Mouse (Mus musculus) G1E (cell line): ENCODE data around the gene Adk.

Source experiments
- CTCF ChIP-seq: IDR thresholded peaks from 2 replicates; pipeline ENCODE4 v1.5.1; 2012; ENCODE audit warnings: low read depth, low read length, inconsistent platforms, mixed read lengths
- GATA1 ChIP-seq: IDR thresholded peaks from 2 replicates; pipeline ENCODE4 v1.6.1; 2012; ENCODE audit warnings: borderline replicate concordance, low read length, inconsistent platforms, mixed read lengths
- GATA2 ChIP-seq: IDR thresholded peaks from 2 replicates; pipeline ENCODE4 v1.6.1; 2012; ENCODE audit warnings: low read depth, low read length, inconsistent platforms, borderline replicate concordance
- POLR2AphosphoS5 ChIP-seq: IDR thresholded peaks from 2 replicates; pipeline ENCODE4 v1.6.1; 2012; ENCODE audit warnings: low read depth, low read length, inconsistent platforms; ENCODE audit not compliant: insufficient replicate concordance
- TAL1 ChIP-seq: conservative IDR thresholded peaks from 2 replicates; pipeline ENCODE4 v1.6.1; 2012; ENCODE audit warnings: low read depth, low read length, inconsistent platforms, mixed read lengths

GRCm38 (mm10) chr14:21082823-21083222 lies 30.4 kb downstream of the Adk start:
- TF ChIP-seq CTCF (no peak), GATA1 (no peak), TAL1 (no peak), POLR2AphosphoS5 (no peak), GATA2 (no peak)
